Mouse (Mus musculus): Measurements from ENCODE around the gene Gpr137b. TPM values are rescaled to one million over a fixed set of nuclear protein-coding genes. Genes with fewer than 3 reads are reported as not detected.

Gpr137b gene
- polyA plus RNA-seq, 1 experiment from 2014 or later = 11.0 TPM

Other genes starting within 250 kb of the Gpr137b start
- gene Prl2c5, start 211.3 kb downstream of the Gpr137b start, polyA plus RNA-seq (2016; fragmentation: Nextera tagmentation; extraction: Ambion mirVana) = not detected in 2 replicates
- gene Nid1, start 43.5 kb upstream of the Gpr137b start, polyA plus RNA-seq (2016; fragmentation: Nextera tagmentation; extraction: Ambion mirVana) = 91.7 and 102 TPM in 2 replicates
- 4.3 and 4.9 TPM in 2 replicates for gene Lyst, start 196.4 kb upstream of the Gpr137b start, polyA plus RNA-seq (2016; fragmentation: Nextera tagmentation; extraction: Ambion mirVana)

Measured in heart, embryonic 12.5 days (tissue).